Mouse (Mus musculus): ENCODE data around the gene Hmgn1.

DNA sequence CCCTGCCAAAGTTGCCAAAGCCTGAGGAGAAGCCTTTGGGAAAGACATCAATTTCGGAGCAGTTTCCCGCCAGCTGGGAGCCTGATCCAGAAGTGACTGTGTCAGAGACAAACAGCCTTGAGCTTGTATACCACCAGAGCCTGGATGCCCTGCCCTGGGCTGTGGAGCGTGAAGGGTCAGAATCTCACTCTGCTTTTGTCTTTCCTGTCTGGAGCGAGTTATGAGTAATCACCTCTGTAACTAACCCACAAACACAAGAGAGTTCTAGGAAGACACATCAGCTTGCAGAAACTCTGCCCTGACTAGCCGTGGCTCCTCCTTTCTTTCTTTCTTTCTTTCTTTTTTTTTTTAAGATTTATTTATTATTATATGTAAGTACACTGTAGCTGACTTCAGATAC, 31.6 kb downstream of the Hmgn1 start:
- TF ChIP-seq POLR2A (IDR thresholded peaks at IDR 0.05; ENCODE audit: insufficient read depth, low read length) (no peak), CTCF (IDR thresholded peaks at IDR 0.05; ENCODE audit: low read depth, low read length) (no peak)

All from ES-Bruce4 (cell line).